Mouse (Mus musculus) thymus, adult 2 months (tissue): ENCODE measurements at regions not wholly inside any gene's neighbourhood (a gene's known extent, or its start where the extent isn't known, plus 50 kb on each side); places are given as distances from the start of the nearest gene placed in this dataset.

Experiments
- CTCF ChIP-seq: fragments of 200-500 bp; IDR thresholded peaks from 2 replicates; pipeline ENCODE4 v1.5.1; 2012; ENCODE audit warnings: mild to moderate bottlenecking, control low read depth, low read length, moderate library complexity, borderline replicate concordance; ENCODE audit not compliant: control insufficient read depth, poor library complexity, insufficient read depth; ENCODE audit errors: extremely low read depth
- POLR2A ChIP-seq: fragments of 200-500 bp; IDR thresholded peaks from 2 replicates; pipeline ENCODE4 v1.6.1; 2012; ENCODE audit warnings: mild to moderate bottlenecking, low read length, control low read depth, moderate library complexity; ENCODE audit not compliant: control insufficient read depth, poor library complexity, insufficient read depth; ENCODE audit errors: extremely low read depth

GRCm38 (mm10) chr2:16824681-16825230, 468.7 kb downstream of the Plxdc2 start:
- TF ChIP-seq POLR2A (no peak), CTCF (no peak)
